Mouse (Mus musculus) forebrain, embryonic 12.5 days (tissue): Measurements from ENCODE around the gene Myocd. TPM values are rescaled to one million over a fixed set of nuclear protein-coding genes. Genes with fewer than 3 reads are reported as not detected.
A peak's percentile ranks its signal among the peaks of the same experiment; 100 is the strongest.

Source experiments
- ATAC-seq: fragments of 200-750 bp; cut with Nextera tagmentation; 2 replicates; pipeline ENCODE4 v1.8.0; 2017; ENCODE audit warnings: moderate TSS enrichment; ENCODE audit not compliant: low FRiP score
- H3K27ac ChIP-seq: fragments of 300-500 bp; sonication (generic); 2 replicates; pipeline ENCODE4 v1.5.1; 2016; ENCODE audit warnings: mild to moderate bottlenecking
- H3K27me3 ChIP-seq: fragments of 300-500 bp; sonication (generic); 2 replicates; pipeline ENCODE4 v1.6.1; 2016; ENCODE audit warnings: mild to moderate bottlenecking
- H3K36me3 ChIP-seq: fragments of 300-500 bp; sonication (generic); replicated peaks from 2 replicates; pipeline ENCODE4 v1.6.1; 2016; ENCODE audit warnings: mild to moderate bottlenecking
- H3K4me1 ChIP-seq: fragments of 300-500 bp; sonication (generic); 2 replicates; pipeline ENCODE4 v1.6.1; 2016
- H3K4me2 ChIP-seq: fragments of 300-500 bp; sonication (generic); 2 replicates; pipeline ENCODE4 v1.6.1; 2016; ENCODE audit warnings: mild to moderate bottlenecking, moderate library complexity
- H3K4me3 ChIP-seq: fragments of 300-500 bp; sonication (generic); replicated peaks from 2 replicates; pipeline ENCODE4 v1.5.1; 2016; ENCODE audit warnings: mild to moderate bottlenecking
- H3K9ac ChIP-seq: fragments of 300-500 bp; sonication (generic); 2 replicates; pipeline ENCODE4 v1.6.1; 2016; ENCODE audit warnings: mild to moderate bottlenecking
- H3K9me3 ChIP-seq: fragments of 300-500 bp; sonication (generic); 2 replicates; pipeline ENCODE4 v1.6.1; 2016
- WGBS: fragments of 180-500 bp; shearing (Covaris S2); methylation state at CpG from one replicate; pipeline ENCODE4 v1.1.7; 2016; 5-methylcytosine and 5-hydroxymethylcytosine counted together
- polyA plus RNA-seq: library from polyadenylated mRNA; unstranded; fragments of >200 nt; fragmentation: Nextera tagmentation; extraction: Ambion mirVana; gene quantifications from 2 replicates; pipeline ENCODE4 v1.2.1, GENCODE M21; 2016

The Myocd gene
- polyA plus RNA-seq, 1 experiment from 2014 or later: 0.31 TPM

- Histone ChIP-seq H3K27me3 (no peaks in the 10 kb centered on the region), H3K27ac (no peak overlapping the region), H3K4me3 (no peak overlapping the region), H3K36me3 (no peaks in the 10 kb centered on the region), H3K4me1 (no peaks in the 10 kb centered on the region), H3K4me2 (no peak overlapping the region), H3K9ac (no peak overlapping the region), H3K9me3 (no peaks in the 10 kb centered on the region)
- 94% methylated on average over 4 of the region's 4 CpGs for WGBS
- no peak for ATAC-seq
These were observed 19.4 kb downstream of the Myocd start for GRCm38 (mm10) chr11:65250366-65250765.

GRCm38 (mm10) chr11:65246301-65247054, 23.3 kb downstream of the Myocd start:
- Histone ChIP-seq H3K4me3 (no peak overlapping the region), H3K4me2 (no peak overlapping the region), H3K9me3 (no peaks in the 10 kb centered on the region), H3K9ac (no peak overlapping the region), H3K36me3 (no peaks in the 10 kb centered on the region), H3K4me1 (no peaks in the 10 kb centered on the region), H3K27me3 (no peaks in the 10 kb centered on the region), H3K27ac (no peak overlapping the region)
- no peak for ATAC-seq
- 84% methylated on average over 8 of the region's 8 CpGs for WGBS

- no peak for ATAC-seq
- Histone ChIP-seq H3K27ac (no peak overlapping the region), H3K9me3 (no peaks in the 10 kb centered on the region), H3K27me3 (no peaks in the 10 kb centered on the region), H3K4me3 (no peak overlapping the region), H3K36me3 (no peaks in the 10 kb centered on the region), H3K4me2 (no peak overlapping the region), H3K4me1 (no peaks in the 10 kb centered on the region), H3K9ac (no peak overlapping the region)
- 87% methylated on average over 3 of the region's 3 CpGs for WGBS
These were observed 26.2 kb downstream of the Myocd start for GRCm38 (mm10) chr11:65243593-65243992.

- Histone ChIP-seq H3K4me3 (no peak overlapping the region), H3K4me1 (no peaks in the 10 kb centered on the region), H3K4me2 (no peak overlapping the region), H3K27me3 (no peaks in the 10 kb centered on the region), H3K9ac (no peak overlapping the region), H3K27ac (no peak overlapping the region), H3K9me3 (no peaks in the 10 kb centered on the region), H3K36me3 (no peaks in the 10 kb centered on the region)
- no peak for ATAC-seq
- 85% methylated on average over 7 of the region's 7 CpGs for WGBS
These were observed 29.3 kb downstream of the Myocd start for GRCm38 (mm10) chr11:65240521-65240920.

- Histone ChIP-seq H3K9ac (no peak overlapping the region), H3K27me3 (no peaks in the 10 kb centered on the region), H3K4me3 (no peak overlapping the region), H3K4me2 (no peak overlapping the region), H3K4me1 (no peaks in the 10 kb centered on the region), H3K27ac (no peak overlapping the region), H3K36me3 (no peaks in the 10 kb centered on the region), H3K9me3 (no peaks in the 10 kb centered on the region)
- 75% methylated on average over 3 of the region's 3 CpGs for WGBS
- ATAC-seq: no peak
These were observed 31.9 kb downstream of the Myocd start for GRCm38 (mm10) chr11:65237896-65238295.

- no peaks in the 10 kb centered on the region for H3K9me3 ChIP-seq
- no peak overlapping the region for H3K27ac ChIP-seq
- no peak overlapping the region for H3K9ac ChIP-seq
- H3K4me2 ChIP-seq: no peak overlapping the region
- no peaks in the 10 kb centered on the region for H3K4me1 ChIP-seq
- no peaks in the 10 kb centered on the region for H3K36me3 ChIP-seq
- no peak for ATAC-seq
- H3K27me3 ChIP-seq: no peaks in the 10 kb centered on the region
- 91% methylated on average over 2 of the region's 2 CpGs for WGBS
- H3K4me3 ChIP-seq: no peak overlapping the region
These were observed 32.9 kb downstream of the Myocd start for GRCm38 (mm10) chr11:65236907-65237306.

- no peak for ATAC-seq
- Histone ChIP-seq H3K4me3 (no peak overlapping the region), H3K36me3 (no peaks in the 10 kb centered on the region), H3K27me3 (no peaks in the 10 kb centered on the region), H3K9ac (no peak overlapping the region), H3K9me3 (no peaks in the 10 kb centered on the region), H3K27ac (no peak overlapping the region), H3K4me2 (no peak overlapping the region), H3K4me1 (no peaks in the 10 kb centered on the region)
- WGBS: 44% methylated on average over 2 of the region's 2 CpGs
These were observed 34.4 kb downstream of the Myocd start for GRCm38 (mm10) chr11:65235374-65235773.

GRCm38 (mm10) chr11:65231771-65232170, 38.0 kb downstream of the Myocd start:
- Histone ChIP-seq H3K9ac (no peak overlapping the region), H3K4me2 (no peak overlapping the region), H3K4me1 (no peaks in the 10 kb centered on the region), H3K27ac (no peak overlapping the region), H3K36me3 (no peaks in the 10 kb centered on the region), H3K9me3 (no peaks in the 10 kb centered on the region), H3K27me3 (no peaks in the 10 kb centered on the region), H3K4me3 (no peak overlapping the region)
- 75% methylated on average over 4 of the region's 4 CpGs for WGBS
- no peak for ATAC-seq

GRCm38 (mm10) chr11:65226766-65227165, 43.0 kb downstream of the Myocd start:
- Histone ChIP-seq H3K27ac (no peak overlapping the region), H3K4me2 (no peak overlapping the region), H3K9ac (no peak overlapping the region), H3K4me3 (no peak overlapping the region), H3K36me3 (no peaks in the 10 kb centered on the region), H3K27me3 (no peaks in the 10 kb centered on the region), H3K4me1 (no peaks in the 10 kb centered on the region), H3K9me3 (no peaks in the 10 kb centered on the region)
- WGBS: 53% methylated on average over 10 of the region's 10 CpGs
- no peak for ATAC-seq

- Histone ChIP-seq H3K4me2 (no peak overlapping the region), H3K27ac (no peak overlapping the region), H3K27me3 (no peaks in the 10 kb centered on the region), H3K9me3 (no peaks in the 10 kb centered on the region), H3K4me3 (no peak overlapping the region), H3K4me1 (peaks cover 8% of the 10 kb centered on the region; the same call in 1 of the 2 replicates), H3K9ac (no peak overlapping the region), H3K36me3 (no peaks in the 10 kb centered on the region)
- ATAC-seq: 0 out of 2 replicates have a peak, but pooled peaks have one; percentile 44
- 61% methylated on average over 9 of the region's 9 CpGs for WGBS
These were observed 54.7 kb downstream of the Myocd start for GRCm38 (mm10) chr11:65214954-65215629.

- no peaks in the 10 kb centered on the region for H3K36me3 ChIP-seq
- no peak for ATAC-seq
- 85% methylated on average over 2 of the region's 2 CpGs for WGBS
These were observed 56.0 kb downstream of the Myocd start for GRCm38 (mm10) chr11:65213806-65214205.

GRCm38 (mm10) chr11:65211701-65212100, 58.1 kb downstream of the Myocd start:
- 78% methylated on average over 6 of the region's 6 CpGs for WGBS
- ATAC-seq: no peak
- peaks cover 8% of the 10 kb centered on the region; the same call in 1 of the 2 replicates for H3K4me1 ChIP-seq
- H3K27ac ChIP-seq: no peak overlapping the region
- no peak overlapping the region for H3K4me3 ChIP-seq
- no peak overlapping the region for H3K9ac ChIP-seq
- H3K4me2 ChIP-seq: no peak overlapping the region
- no peaks in the 10 kb centered on the region for H3K27me3 ChIP-seq
- H3K36me3 ChIP-seq: no peaks in the 10 kb centered on the region
- H3K9me3 ChIP-seq: no peaks in the 10 kb centered on the region

More at GRCm38 (mm10) chr11:65213806-65214205, 56.0 kb downstream of the Myocd start:
- Histone ChIP-seq H3K27ac (no peak overlapping the region), H3K9me3 (no peaks in the 10 kb centered on the region), H3K4me3 (no peak overlapping the region), H3K4me2 (no peak overlapping the region), H3K4me1 (peaks cover 8% of the 10 kb centered on the region; the same call in 1 of the 2 replicates), H3K27me3 (no peaks in the 10 kb centered on the region), H3K9ac (no peak overlapping the region)

GRCm38 (mm10) chr11:65209441-65209840, 60.3 kb downstream of the Myocd start:
- Histone ChIP-seq H3K27ac (no peak overlapping the region), H3K9me3 (no peaks in the 10 kb centered on the region), H3K4me3 (no peak overlapping the region), H3K27me3 (no peaks in the 10 kb centered on the region), H3K9ac (no peak overlapping the region), H3K4me2 (no peak overlapping the region), H3K4me1 (peaks cover 5% of the 10 kb centered on the region), H3K36me3 (no peaks in the 10 kb centered on the region)
- no peak for ATAC-seq
- WGBS: 52% methylated on average over 6 of the region's 6 CpGs
